Mouse (Mus musculus): Measurements from ENCODE around the gene Rdh16f1. TPM values are rescaled to one million over a fixed set of nuclear protein-coding genes. Genes with fewer than 3 reads are reported as not detected.
"Not testable (repeated sequence)": the region's sequence is repeated elsewhere in the genome, so short reads cannot be mapped to it uniquely, and the experiment has no call there.

Gene Rdh16f1
- total RNA-seq, 4 experiments from 2014 or later, result 4.8 to 9.8 (median 6.6) TPM

- DNase-seq, result no peak
These were observed 9.3 kb upstream of the Rdh16f1 start for GRCm38 (mm10) chr10:127750136-127750777.

- no peak for DNase-seq
These were observed 8.0 kb upstream of the Rdh16f1 start, which contains the start of gene Gpr182 for GRCm38 (mm10) chr10:127751548-127751947. Gpr182 (minus strand) TSS chr10:127751732.

GRCm38 (mm10) chr10:127754566-127755166, 4.9 kb upstream of the Rdh16f1 start:
- DNase-seq, result peak; percentile 64

- no peak for DNase-seq
These were observed 4.3 kb upstream of the Rdh16f1 start for GRCm38 (mm10) chr10:127755246-127755645.

- no peak for DNase-seq
These were observed 3.7 kb upstream of the Rdh16f1 start for GRCm38 (mm10) chr10:127755770-127756468.

- DNase-seq, result not testable (repeated sequence)
These were observed 3.3 kb downstream of the Rdh16f1 start for GRCm38 (mm10) chr10:127762926-127763325.

GRCm38 (mm10) chr10:127763914-127764680, 4.5 kb downstream of the Rdh16f1 start:
- DNase-seq, result no peak

GRCm38 (mm10) chr10:127766564-127766963, 7.0 kb downstream of the Rdh16f1 start:
- DNase-seq, result no peak

- DNase-seq, result no peak
These were observed 16.4 kb downstream of the Rdh16f1 start, which contains the start of gene Rdh9 for GRCm38 (mm10) chr10:127776011-127776410. Rdh9 (plus strand) TSS chr10:127776386.

GRCm38 (mm10) chr10:127782321-127782720, 22.7 kb downstream of the Rdh16f1 start:
- not testable (repeated sequence) for DNase-seq

- not testable (repeated sequence) for DNase-seq
These were observed 25.8 kb downstream of the Rdh16f1 start for GRCm38 (mm10) chr10:127785411-127785810.

GRCm38 (mm10) chr10:127799295-127799694, 39.7 kb downstream of the Rdh16f1 start:
- no peak for DNase-seq

- DNase-seq, result no peak
These were observed 41.3 kb downstream of the Rdh16f1 start, which contains the start of gene Rdh16 for GRCm38 (mm10) chr10:127800891-127801290. Rdh16 (plus strand) TSS chr10:127801152.

- no peak for DNase-seq
These were observed 42.0 kb downstream of the Rdh16f1 start for GRCm38 (mm10) chr10:127801612-127802011.

GRCm38 (mm10) chr10:127802236-127802635, 42.6 kb downstream of the Rdh16f1 start:
- DNase-seq, result no peak

GRCm38 (mm10) chr10:127804416-127804815, 44.8 kb downstream of the Rdh16f1 start:
- DNase-seq, result no peak

GRCm38 (mm10) chr10:127815888-127816287, 56.3 kb downstream of the Rdh16f1 start:
- no peak for DNase-seq

- not testable (repeated sequence) for DNase-seq
These were observed 57.8 kb downstream of the Rdh16f1 start for GRCm38 (mm10) chr10:127817268-127817910.

- not testable (repeated sequence) for DNase-seq
These were observed 62.2 kb downstream of the Rdh16f1 start for GRCm38 (mm10) chr10:127821806-127822205.

GRCm38 (mm10) chr10:127825386-127825785, 65.8 kb downstream of the Rdh16f1 start:
- peak; percentile 19 for DNase-seq

GRCm38 (mm10) chr10:127829121-127829520, 69.5 kb downstream of the Rdh16f1 start:
- no peak for DNase-seq

- not testable (repeated sequence) for DNase-seq
These were observed 74.6 kb downstream of the Rdh16f1 start for GRCm38 (mm10) chr10:127834186-127834585.

Data from adrenal gland, adult 8-10 months (tissue).